Mouse (Mus musculus): ENCODE results near the gene L3mbtl4.

L3mbtl4 gene

GRCm38 (mm10) chr17:68273527-68273926 is at the start of gene L3mbtl4:
Gene L3mbtl4 (plus strand): TSS chr17:68273797.
- DNase-seq = peak; percentile 36

DNA sequence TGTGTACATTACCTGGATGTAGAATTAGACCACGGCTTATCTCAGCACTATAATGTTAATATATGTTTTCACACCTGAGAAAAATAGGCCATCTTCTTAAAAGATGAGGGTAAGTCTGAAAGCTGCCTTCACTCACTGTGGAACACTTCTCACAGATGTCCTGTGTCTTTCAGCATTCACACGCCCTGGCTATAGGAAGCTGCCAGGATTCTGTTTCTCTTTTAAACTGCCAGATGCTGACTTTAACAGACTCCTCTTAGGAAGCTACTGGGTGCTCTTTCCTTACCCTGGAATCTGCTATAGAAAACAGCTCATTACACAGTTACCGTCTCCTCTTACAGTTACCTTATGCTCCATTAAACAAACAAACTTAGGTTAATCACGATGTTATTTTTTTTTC is 43.1 kb upstream of the L3mbtl4 start:
- DNase-seq = no peak

- no peak for DNase-seq
Measured at GRCm38 (mm10) chr17:68235380-68235779, 38.2 kb upstream of the L3mbtl4 start.

DNA sequence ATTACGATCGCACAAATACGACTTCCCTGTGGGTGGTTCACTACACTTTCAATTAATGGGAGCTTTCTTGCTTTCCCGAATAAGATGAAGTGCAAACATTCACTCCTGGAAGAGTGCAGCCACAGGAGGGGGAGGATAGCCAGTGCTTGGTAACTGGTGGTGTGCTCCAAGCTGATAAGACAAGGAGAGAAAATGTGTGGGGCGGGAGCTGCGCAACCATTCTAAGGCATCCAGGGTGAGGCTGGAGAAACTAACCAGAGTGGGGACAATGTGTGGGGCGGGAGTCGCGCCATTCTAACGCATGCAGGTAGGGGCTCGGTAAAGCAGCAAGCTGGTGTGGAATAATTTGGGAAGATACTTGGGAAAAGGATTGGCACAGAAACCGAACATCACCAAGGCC is 36.6 kb upstream of the L3mbtl4 start:
- no peak for DNase-seq

DNA sequence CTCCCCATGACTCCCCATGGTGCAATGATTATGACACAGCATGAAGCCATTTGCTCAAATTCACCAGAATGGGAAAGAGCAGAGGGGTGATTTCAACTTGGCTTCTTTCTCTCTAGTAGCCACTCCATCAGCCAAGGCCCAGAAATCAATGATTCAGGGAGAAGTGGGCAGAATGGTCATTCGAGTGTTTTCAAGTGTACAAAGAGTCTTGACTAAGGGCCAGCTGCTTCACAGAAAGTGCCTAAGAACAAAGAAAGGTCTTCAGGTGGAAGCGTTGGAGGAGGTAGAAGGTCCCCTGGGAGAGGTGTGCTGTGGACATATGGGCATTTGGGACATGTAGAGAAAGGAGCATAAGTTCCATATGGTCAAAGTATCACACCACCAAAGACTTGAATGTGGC is 33.4 kb upstream of the L3mbtl4 start:
- no peak for DNase-seq

DNA sequence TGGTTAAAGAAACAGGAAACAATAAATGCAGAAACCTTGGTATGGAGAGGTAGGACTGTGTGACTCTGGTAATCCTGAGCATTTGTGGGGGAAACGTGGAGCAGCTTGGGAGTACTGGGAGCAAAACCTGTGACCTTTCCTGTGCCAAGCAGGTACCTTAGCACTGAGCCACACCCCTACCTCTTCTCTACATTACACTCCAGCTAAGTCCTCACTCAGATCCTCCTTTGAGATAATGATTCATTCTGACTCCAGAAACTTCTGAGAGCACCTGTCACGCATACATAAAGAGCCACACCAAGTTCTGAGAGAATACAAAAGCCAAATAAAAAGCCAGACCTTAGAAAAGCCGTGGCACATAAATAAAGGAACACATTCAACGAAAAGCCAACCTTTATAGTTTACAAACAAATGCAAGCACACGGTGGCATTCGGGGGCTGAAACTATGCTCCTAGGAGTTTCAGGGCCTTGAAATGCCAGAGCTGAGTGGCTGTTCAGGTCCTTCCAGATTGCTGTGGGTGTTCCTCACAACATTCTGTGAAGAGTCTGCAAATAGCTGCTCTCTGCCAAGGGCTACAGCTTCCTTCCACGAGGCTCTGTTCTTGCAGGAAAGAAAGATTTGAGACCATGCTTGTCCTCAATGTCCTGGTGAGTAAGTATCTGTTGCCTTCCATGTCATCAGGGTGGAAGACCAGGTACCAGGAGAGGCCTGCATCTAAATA is 8.6 kb upstream of the L3mbtl4 start:
- DNase-seq = no peak

DNA sequence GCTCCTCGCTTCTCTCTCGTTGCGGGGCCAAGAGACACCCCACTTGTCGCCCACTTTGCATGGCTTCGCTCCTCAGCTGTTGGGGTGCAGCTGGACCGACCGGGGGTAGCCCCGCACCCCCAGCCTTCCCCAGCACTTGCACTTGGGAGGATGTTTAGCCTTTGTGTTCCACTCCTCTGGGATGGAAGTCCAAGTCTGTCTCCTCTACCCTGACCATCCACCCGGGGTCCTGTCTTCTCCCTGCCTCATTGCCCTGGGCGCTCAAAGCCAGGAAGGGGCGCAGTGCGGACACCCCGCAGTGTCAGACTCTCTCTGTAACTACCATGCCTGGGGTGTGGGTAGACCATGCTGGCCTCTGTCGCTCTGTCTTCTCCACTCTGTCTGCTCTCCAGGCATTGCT is 357 bp downstream of the L3mbtl4 start:
- no peak for DNase-seq

DNA sequence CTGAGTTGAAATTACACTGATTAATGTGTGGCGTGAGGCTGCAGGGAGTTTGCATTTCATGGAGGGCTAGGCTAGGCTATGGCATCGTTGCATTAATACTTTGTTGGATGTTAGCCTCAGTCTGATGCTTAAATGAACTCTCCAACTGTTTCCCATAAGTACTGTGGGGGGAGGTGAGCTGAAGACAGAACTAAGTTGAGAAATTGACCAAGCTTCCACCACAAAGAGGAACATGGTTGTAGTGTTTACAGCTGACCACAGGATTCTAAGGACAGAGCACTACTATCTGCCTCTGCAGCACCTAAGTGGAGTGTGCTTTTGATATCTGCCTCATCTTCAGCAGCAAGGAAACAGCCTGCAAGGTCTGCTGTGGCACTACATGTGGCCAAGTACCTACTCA is 1.5 kb downstream of the L3mbtl4 start:
- no peak for DNase-seq

GRCm38 (mm10) chr17:68280915-68281314 is 7.3 kb downstream of the L3mbtl4 start:
- DNase-seq = no peak

GRCm38 (mm10) chr17:68285119-68285782 is 11.7 kb downstream of the L3mbtl4 start:
- DNase-seq = peak; percentile 6

- no peak for DNase-seq
Measured at GRCm38 (mm10) chr17:68288094-68288493, 14.5 kb downstream of the L3mbtl4 start.

- DNase-seq = peak; percentile 12
Measured at GRCm38 (mm10) chr17:68288699-68289098, 15.1 kb downstream of the L3mbtl4 start.

GRCm38 (mm10) chr17:68291713-68292364 is 18.2 kb downstream of the L3mbtl4 start:
- DNase-seq = no peak

DNA sequence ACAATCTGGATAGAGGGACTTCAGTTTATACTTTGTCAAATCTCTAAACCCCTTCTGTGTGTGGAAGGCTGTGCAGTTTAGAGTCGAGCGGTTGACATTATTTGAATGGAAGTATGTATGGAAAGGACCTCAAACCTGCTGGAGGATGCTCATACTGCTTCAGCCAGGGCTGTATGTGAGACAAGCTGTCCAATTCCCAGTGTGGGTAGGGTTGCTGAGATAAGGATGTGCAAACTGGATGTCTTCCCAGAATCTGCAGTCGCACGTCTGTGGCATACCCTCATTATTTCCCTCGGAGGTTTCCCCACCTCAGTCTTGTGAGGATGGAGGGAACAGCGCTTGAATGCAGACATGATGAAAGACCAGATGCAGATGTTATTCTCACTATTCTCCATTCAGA is 34.8 kb downstream of the L3mbtl4 start:
- no peak for DNase-seq

GRCm38 (mm10) chr17:68312286-68312927 is 38.8 kb downstream of the L3mbtl4 start:
- DNase-seq = no peak

- no peak for DNase-seq
Measured at GRCm38 (mm10) chr17:68320940-68321339, 47.3 kb downstream of the L3mbtl4 start.

DNA sequence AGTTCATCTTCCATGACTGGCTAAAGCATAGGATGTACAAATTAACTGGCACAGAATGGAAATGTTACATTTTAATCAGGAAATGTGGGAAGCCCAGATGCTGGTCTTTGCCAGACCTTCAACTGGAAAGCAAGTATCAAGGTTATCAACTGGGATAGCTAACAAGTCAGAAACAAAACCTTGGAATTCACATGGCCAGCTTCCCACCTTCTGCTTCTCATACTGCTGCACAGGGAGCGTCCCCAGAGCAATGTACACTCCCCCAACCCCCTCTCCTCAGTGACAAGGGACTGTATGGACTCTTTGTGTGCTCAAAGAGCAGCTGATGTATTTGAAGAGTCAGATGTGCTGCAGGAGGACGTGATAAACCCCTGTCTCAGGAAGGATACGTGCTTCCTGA is 49.0 kb downstream of the L3mbtl4 start:
- DNase-seq = no peak

- peak; percentile 8 for DNase-seq
Measured at GRCm38 (mm10) chr17:68332225-68332624, 58.6 kb downstream of the L3mbtl4 start.

- no peak for DNase-seq
Measured at GRCm38 (mm10) chr17:68333382-68333781, 59.8 kb downstream of the L3mbtl4 start.

DNA sequence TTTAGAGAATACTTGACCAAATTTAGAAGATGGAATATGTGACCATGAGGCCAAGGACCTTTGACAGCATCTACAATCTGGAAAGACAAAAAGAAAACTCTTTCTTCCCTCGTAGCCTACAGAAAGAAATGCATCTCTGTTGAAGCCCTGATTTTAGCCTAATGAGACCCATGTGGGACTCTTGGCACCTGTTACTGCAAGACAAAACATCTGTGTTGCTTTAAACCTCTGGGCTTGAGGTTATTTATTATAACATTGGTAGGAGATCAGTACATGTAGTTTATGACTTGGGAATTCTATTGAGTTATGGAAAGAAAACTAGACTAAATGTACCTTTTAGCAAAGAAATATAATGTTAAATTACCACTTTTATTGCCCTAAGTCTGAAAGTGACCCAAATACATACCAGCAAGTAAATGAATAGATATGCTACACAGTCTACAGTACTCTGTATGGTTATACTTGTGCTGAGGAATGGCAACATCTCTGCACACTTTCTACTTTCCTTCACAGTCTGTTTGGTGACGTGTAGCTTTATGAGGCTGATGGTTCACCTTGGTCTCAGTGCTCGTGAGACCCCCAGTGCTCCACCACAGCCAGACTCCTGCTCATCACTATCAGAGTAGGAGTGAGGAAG is 65.4 kb downstream of the L3mbtl4 start:
- no peak for DNase-seq

GRCm38 (mm10) chr17:68357687-68358086 is 84.1 kb downstream of the L3mbtl4 start:
- DNase-seq = no peak

DNA sequence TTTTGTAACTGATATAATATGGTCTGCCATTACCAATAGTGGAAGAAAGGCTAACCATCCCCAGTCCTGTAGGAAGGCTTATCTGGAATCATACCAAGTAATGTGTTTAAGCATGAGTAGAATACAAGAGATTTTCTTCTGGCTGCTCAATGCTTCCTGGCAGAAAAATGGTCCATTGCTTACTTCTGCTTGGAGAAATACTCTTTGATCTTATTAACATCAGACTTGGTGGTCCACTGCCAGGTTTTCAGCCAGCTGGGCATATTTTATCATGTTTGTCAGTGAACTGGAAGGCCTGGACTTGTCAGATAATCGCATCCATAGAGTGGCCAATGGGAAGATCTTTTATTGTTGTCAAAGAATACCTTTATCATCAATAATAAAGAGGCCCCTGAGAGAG is 97.5 kb downstream of the L3mbtl4 start:
- DNase-seq = no peak

DNA sequence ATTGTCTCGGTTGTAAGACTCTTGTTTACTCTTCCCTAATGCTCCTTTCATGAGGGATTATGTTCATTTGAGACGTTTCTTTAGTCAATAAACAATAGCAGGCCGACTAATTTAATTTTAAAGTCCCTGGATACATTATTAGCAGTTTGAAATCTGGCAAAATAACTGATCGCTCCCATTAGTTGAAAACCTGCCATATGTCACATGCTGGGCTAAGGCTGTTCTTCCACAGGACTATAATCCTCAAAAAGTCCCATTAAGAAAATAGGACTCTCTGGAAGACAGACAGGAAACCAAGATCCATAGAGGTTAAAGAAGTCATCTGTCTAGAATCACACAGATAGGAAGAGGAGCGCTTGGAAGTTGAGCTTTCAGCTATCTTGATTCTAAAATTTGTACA is 114.9 kb downstream of the L3mbtl4 start:
- DNase-seq = no peak
